Mouse (Mus musculus): Measurements from ENCODE around the gene Il13ra1.

DNA sequence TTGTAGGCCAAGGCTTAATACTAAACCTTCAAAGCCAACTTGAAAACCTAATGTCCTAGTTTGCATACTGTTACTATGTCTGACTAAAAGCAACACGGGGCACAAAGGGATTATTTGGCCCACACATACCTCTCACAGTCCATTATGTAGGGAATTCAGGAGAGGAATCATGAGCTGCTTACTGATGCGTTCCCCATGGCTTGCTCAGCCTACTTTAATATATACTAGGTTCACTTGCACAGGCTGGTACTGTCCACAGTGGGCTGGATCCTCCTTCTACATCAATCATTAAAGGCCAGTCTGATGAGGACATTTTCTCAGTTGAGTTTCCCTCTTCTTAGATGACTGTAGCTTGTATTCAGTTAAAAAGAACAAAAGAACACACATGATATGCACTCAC lies 37.9 kb upstream of the Il13ra1 start:
- TF ChIP-seq CTCF (IDR thresholded peaks at IDR 0.05; ENCODE audit: control insufficient read depth, insufficient read depth, low read length) (no peak), POLR2A (IDR thresholded peaks at IDR 0.05; ENCODE audit: borderline replicate concordance, control insufficient read depth, low read depth, low read length) (no peak)
